Mouse (Mus musculus) WW6 (cell line): Measurements from ENCODE around the gene Gm3336.

ENCODE experiments used
- DNase-seq: peaks from one replicate; pipeline ENCODE4 v3.0.0-alpha.2; 2013; ENCODE audit warnings: low read depth, low spot score

Gene Gm3336

DNA sequence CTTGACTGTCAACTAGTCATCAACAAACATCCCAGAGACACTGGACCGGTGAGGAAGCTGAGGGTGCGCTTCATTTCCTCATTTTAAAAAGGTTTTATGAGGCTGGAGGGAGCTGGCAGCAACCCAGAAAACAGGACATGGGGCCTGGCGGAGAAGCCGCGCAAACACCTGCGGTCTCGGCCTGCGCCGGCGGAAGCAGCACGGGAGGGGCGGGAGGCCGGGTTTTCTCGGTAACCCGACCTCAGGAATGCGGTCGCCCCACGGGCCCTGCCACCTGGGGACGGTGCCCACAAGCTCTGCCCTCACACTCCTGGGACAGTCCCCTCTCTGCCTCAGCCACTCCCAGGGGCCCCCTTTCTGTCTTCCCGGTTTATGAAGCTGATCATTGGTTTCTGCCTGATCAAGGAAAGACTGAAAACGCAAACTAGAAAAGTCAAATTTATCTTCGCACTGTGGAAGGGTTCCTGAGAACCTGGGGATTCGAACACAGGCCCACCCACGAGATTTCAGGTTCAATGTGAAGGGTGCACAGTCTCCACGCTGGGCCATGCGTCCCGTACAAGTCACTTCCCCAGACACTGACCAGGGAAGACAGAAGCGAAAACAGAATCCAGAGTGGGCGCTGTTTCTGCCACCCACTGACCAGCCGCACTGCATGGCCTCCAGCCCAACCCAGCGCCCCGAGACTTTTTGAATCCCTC is 22.9 kb upstream of the Gm3336 start:
- no peak for DNase-seq

GRCm38 (mm10) chr8:70696019-70696885 is 22.1 kb upstream of the Gm3336 start:
- no peak for DNase-seq

DNA sequence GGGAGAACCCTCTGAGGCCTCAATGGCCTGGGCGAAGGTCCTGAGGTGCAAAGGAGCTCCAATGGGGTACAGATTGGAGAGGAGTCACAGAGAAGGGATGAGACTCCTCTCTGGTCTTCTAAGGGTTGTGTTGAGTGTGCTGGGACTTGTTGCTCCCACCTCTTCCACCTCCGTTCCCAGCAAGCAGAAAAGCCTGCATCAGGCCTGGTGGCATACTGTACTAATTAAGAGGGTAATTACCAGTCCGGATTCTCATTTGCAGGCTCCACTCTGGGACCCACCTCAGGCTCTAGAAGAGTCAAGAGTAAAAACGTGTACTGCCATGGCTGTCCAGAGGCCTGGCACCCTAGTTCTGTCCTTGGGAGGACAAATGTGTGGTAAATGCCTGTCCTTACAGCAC is 21.4 kb upstream of the Gm3336 start:
- no peak for DNase-seq

DNA sequence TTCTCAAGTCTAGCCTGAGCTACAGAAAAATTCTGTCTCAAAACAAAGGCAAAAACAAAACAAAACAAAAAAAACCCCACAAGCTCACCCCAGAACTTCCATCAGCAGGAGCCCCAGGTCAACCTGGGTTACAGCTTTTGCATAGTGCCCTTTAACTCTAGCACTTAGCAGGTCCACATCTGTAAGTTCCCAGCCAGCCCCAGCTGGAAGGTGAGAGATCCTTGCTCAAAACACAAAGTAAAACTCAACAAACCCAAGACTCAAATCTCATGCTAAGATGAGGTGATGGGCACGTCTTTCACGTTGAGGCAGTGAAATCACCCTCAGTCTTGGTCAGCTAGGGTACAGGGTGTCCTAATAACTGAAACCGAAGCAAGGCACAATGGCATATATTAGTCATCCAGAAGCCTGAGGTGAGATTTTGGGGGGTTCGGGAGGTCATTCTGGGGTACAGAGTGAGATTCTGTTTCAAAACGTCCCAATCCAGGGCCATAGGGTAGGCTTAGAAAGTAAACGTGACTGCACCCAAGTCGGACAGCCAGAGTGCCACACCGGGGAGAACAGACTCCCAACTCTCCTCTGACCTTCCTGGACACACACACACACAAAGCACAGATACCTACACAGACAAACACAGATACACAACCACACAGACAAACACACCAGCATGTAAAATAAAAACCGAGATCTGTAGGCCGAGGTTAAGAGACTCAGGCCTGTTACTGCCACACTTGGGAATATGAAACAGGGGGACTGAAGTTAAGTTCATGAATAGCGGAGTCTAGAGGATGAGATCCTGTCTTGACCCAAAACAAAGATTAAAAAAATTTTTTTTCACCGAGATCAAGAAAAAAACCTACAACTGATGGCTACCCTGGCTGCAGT is 20.7 kb upstream of the Gm3336 start:
- DNase-seq: no peak

DNA sequence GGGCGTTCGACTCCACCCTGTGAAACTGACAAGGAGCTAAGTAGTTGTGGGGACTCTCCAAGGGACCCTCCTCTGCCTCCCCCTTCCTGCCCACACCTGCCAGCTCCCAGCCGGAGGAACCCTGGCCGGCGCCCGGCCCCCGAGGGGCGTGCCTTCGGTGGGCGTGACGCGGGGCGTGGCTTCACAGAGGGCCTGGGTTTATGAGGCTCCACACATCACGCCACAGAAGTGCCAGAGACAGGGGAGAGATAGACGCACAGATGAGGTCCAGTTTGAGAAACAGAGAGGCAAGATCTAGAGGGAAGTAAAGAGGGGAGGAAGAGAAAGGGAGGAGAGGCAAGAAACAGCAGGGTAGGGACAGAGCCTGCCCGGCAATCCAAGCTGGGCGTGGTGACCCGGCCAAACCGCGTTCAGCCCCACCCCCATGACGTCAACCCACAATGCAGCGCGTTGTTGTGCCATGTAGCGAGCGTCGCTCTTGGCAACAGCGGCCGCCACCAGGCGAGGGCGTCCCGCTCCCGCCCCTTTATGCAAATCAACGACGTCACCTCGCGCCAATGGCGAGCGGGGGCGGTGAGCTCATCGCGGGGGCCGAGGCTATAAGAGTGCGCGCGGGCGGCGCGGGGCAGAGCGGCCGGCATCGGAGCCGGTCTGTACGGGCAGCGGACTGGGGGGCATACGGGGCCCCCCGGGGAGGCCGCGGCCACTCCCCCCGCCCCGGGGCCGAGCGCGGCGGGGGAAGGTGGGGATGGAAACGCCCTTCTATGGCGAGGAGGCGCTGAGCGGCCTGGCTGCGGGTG is 19.8 kb upstream of the Gm3336 start, which contains the start of gene Jund:
Jund (plus strand) TSS at position 640 of the 800 bp plus-strand sequence.
- peak; percentile 99 for DNase-seq

DNA sequence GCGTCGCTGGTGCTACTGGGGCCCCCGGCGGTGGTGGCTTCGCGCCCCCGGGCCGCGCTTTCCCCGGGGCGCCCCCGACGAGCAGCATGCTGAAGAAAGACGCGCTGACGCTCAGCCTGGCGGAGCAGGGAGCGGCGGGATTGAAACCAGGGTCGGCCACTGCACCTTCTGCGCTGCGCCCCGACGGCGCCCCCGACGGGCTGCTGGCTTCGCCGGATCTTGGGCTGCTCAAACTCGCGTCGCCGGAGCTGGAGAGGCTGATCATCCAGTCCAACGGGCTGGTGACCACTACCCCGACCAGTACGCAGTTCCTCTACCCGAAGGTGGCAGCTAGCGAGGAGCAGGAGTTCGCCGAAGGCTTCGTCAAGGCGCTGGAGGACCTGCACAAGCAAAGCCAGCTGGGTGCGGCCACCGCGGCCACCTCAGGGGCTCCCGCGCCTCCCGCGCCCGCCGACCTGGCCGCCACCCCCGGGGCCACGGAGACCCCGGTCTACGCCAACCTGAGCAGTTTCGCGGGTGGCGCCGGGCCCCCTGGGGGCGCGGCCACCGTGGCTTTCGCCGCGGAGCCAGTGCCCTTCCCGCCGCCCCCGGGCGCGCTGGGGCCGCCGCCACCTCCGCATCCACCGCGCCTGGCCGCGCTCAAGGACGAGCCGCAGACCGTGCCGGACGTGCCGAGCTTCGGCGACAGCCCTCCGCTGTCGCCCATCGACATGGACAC is 19.1 kb upstream of the Gm3336 start:
- no peak for DNase-seq

GRCm38 (mm10) chr8:70699834-70700554 is 18.3 kb upstream of the Gm3336 start:
- no peak for DNase-seq

DNA sequence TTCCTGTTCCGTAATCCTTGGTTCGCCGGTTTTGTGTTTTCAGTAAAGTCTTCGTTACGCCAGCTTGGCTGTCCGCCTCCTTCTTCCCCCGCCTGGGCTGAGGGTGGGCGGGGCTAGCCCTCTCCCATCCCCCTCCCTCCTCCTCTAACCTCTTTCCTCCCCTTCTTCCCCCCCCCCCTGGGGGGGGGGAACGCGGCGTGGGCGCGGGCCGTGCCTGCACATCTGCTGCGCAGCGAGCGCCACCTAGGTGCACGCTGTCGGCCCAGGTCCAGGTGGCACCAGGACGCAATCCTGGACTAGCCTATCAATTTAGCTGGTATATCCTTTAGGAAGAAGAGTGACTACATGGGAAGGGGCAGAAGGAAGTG is 17.8 kb upstream of the Gm3336 start:
- DNase-seq: peak; percentile 88

DNA sequence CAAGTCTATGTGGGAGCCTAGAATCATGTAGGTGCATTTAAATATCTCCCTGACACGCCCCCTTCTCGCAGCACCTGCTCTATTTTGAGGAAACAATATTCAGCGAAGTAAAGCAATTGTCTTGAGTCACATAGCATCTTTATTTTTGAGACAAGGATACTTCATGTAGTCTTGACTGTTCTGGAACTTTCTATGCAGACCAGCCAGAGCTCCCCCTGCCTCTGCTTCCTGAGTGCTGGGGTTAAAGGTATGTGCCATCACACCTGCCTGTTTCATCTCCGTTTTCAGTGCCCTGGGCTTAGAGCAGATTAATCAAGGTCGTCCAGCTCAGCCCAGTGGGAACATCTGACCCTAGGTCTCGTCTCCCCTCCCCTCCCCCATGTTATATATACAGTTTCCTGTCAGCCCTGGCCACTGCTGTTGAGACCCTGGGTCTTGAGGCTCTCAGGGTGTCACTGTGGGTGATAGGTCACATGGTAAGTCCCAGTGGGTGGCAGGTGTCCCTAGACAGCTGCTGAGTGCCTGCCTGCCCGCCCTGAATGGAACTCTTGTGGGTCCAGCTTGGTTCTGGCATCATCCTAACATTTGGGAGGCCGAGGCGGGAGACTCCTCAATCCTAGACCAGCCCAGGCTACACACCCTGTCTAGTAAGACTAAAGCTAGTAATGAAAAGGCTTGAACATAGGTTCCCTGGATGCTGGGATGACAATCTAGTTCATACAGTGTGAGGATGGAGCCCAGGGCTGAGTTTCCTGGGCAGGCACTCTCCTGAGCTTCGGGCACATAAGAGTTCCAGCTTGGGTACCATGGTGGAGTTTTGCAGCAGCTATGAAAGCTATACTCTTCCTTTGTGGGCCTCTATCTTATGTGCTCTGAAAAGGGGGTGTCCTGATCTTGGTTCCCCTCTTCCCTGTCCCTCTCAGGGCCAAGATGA is 17.0 kb upstream of the Gm3336 start:
- DNase-seq: no peak

- DNase-seq: no peak
Observed at GRCm38 (mm10) chr8:70701982-70702841, 16.1 kb upstream of the Gm3336 start.

- no peak for DNase-seq
Observed at GRCm38 (mm10) chr8:70702842-70703182, 15.5 kb upstream of the Gm3336 start.

DNA sequence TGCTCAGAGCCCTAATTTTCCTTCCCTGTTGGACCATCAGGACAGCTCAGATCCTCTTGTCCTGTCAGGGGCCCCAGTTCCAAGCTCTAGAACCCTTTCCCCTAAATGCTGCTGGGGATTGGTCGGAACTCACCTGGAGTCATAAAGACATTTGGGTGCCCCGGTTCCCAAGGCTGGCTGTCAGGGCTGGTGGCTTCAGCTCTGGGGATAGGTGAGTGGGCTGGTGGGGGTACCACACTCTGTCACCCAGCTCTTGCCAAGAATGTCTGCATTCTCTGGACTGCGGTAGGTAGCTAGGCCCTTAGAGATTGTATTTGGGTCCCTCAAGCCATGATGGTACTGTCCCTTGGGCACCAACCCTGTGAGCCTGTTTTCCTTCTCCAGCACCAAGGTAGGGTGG is 15.1 kb upstream of the Gm3336 start, which contains the start of gene Iqcn:
Iqcn (plus strand) TSS at position 171 of the 400 bp plus-strand sequence.
- no peak for DNase-seq

- DNase-seq: no peak
Observed at GRCm38 (mm10) chr8:70708281-70708680, 10.1 kb upstream of the Gm3336 start.

GRCm38 (mm10) chr8:70709794-70710193 is 8.5 kb upstream of the Gm3336 start:
- no peak for DNase-seq

GRCm38 (mm10) chr8:70710296-70710695 is 8.0 kb upstream of the Gm3336 start:
- no peak for DNase-seq

DNA sequence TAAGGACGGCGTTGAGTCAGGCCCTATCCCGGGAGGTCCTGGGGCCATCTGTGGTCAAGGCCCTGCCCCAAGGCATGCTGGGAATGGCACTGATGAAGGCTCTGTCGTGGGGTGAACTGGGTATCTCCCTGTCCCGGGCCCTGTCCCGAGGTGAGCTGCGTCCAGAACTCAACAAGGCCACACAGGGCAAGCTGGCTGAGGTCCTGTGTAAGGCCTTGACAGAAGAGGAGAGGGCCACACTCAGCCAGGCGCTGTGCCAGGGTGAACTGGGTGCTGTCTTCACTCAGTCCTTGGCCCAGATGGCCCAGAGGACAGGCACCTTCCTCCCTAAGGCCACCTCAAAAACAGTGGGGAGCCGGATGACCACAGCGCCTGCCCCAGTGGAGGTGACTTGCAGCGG is 7.3 kb upstream of the Gm3336 start:
- DNase-seq: no peak

DNA sequence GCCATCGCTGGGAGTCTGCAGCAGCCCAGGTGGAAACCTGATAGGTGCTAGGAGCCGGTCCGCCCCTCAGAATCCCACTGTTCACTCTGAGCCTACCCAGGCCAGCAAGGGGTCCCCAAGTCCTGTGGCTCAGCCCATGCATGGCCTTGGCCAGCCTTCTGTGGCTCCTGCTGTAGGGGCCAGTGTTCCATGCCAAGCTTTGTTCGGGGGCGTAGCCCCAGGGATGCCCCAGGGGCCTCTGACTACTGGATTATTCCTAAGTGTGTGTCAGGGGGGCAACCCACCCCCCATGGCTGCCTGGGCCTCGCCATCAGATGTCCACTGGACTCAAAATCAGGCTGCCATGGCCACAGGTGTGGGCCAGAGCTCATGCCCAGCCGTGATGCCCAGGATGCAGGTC is 4.4 kb upstream of the Gm3336 start:
- no peak for DNase-seq

- no peak for DNase-seq
Observed at GRCm38 (mm10) chr8:70715086-70715485, 3.3 kb upstream of the Gm3336 start.
